Mouse (Mus musculus) neural tube, embryonic 13.5 days (tissue): ENCODE results near the gene Brd7. TPM values are rescaled to one million over a fixed set of nuclear protein-coding genes. Genes with fewer than 3 reads are reported as not detected.

ENCODE experiments used
- ATAC-seq: fragments of 200-750 bp; cut with Nextera tagmentation; 2 replicates; pipeline ENCODE4 v1.8.0; 2017; ENCODE audit warnings: low read depth, mild to moderate bottlenecking, moderate TSS enrichment, moderate library complexity
- H3K27ac ChIP-seq: fragments of 300-500 bp; sonication (generic); replicated peaks from 2 replicates; pipeline ENCODE4 v1.5.1; 2015; ENCODE audit warnings: moderate library complexity, mild to moderate bottlenecking, inconsistent platforms
- H3K27me3 ChIP-seq: fragments of 300-500 bp; sonication (generic); 2 replicates; pipeline ENCODE4 v1.6.1; 2015; ENCODE audit warnings: mild to moderate bottlenecking, inconsistent platforms
- H3K36me3 ChIP-seq: fragments of 300-500 bp; sonication (generic); 2 replicates; pipeline ENCODE4 v1.6.1; 2015; ENCODE audit warnings: mild to moderate bottlenecking, inconsistent platforms
- H3K4me1 ChIP-seq: fragments of 300-500 bp; sonication (generic); replicated peaks from 2 replicates; pipeline ENCODE4 v1.6.1; 2015; ENCODE audit warnings: inconsistent platforms
- H3K4me2 ChIP-seq: fragments of 300-500 bp; sonication (generic); 2 replicates; pipeline ENCODE4 v1.6.1; 2015; ENCODE audit warnings: inconsistent platforms, mild to moderate bottlenecking, moderate library complexity
- H3K4me3 ChIP-seq: fragments of 300-500 bp; sonication (generic); 2 replicates; pipeline ENCODE4 v1.5.1; 2015; ENCODE audit warnings: mild to moderate bottlenecking, inconsistent platforms
- H3K9ac ChIP-seq: fragments of 300-500 bp; sonication (generic); 2 replicates; pipeline ENCODE4 v1.6.1; 2015; ENCODE audit warnings: moderate library complexity, mild to moderate bottlenecking, inconsistent platforms
- H3K9me3 ChIP-seq: fragments of 300-500 bp; sonication (generic); 2 replicates; pipeline ENCODE4 v1.6.1; 2016; ENCODE audit warnings: inconsistent platforms
- WGBS: fragments of 180-500 bp; shearing (Covaris S2); methylation state at CpG from one replicate; pipeline ENCODE4 v1.1.7; 2015; 5-methylcytosine and 5-hydroxymethylcytosine counted together
- polyA plus RNA-seq: library from polyadenylated mRNA; unstranded; fragments of >200 nt; fragmentation: Nextera tagmentation; extraction: Ambion mirVana; gene quantifications from 2 replicates; pipeline ENCODE4 v1.2.1, GENCODE M21; 2015

The Brd7 gene
- polyA plus RNA-seq, 1 experiment from 2014 or later = 72.0 TPM

GRCm38 (mm10) chr8:88339887-88340695, 21.9 kb downstream of the Brd7 start:
- no peak for ATAC-seq
- Histone ChIP-seq H3K27me3 (no peaks in the 10 kb centered on the region), H3K9me3 (no peaks in the 10 kb centered on the region), H3K9ac (no peak overlapping the region), H3K4me2 (no peak overlapping the region), H3K27ac (no peak overlapping the region), H3K36me3 (peaks cover 89% of the 10 kb centered on the region), H3K4me3 (no peak overlapping the region), H3K4me1 (no peaks in the 10 kb centered on the region)
- 88% methylated on average over 2 of the region's 2 CpGs for WGBS

GRCm38 (mm10) chr8:88339221-88339620, 22.8 kb downstream of the Brd7 start:
- H3K27ac ChIP-seq = no peak overlapping the region
- no peaks in the 10 kb centered on the region for H3K9me3 ChIP-seq
- H3K36me3 ChIP-seq = peaks cover 89% of the 10 kb centered on the region
- no peak overlapping the region for H3K9ac ChIP-seq
- no peaks in the 10 kb centered on the region for H3K4me1 ChIP-seq
- WGBS = 62% methylated on average over 3 of the region's 3 CpGs
- no peak overlapping the region for H3K4me2 ChIP-seq
- H3K27me3 ChIP-seq = no peaks in the 10 kb centered on the region
- no peak overlapping the region for H3K4me3 ChIP-seq
- ATAC-seq = no peak

- no peak for ATAC-seq
- no peaks in the 10 kb centered on the region for H3K9me3 ChIP-seq
- H3K9ac ChIP-seq = no peak overlapping the region
- no peak overlapping the region for H3K27ac ChIP-seq
- peaks cover 86% of the 10 kb centered on the region for H3K36me3 ChIP-seq
- H3K4me2 ChIP-seq = no peak overlapping the region
- WGBS = 89% methylated on average over 3 of the region's 3 CpGs
- no peaks in the 10 kb centered on the region for H3K27me3 ChIP-seq
- H3K4me1 ChIP-seq = no peaks in the 10 kb centered on the region
- no peak overlapping the region for H3K4me3 ChIP-seq
Measured at GRCm38 (mm10) chr8:88334975-88335374, 27.0 kb downstream of the Brd7 start.

GRCm38 (mm10) chr8:88334384-88334783, 27.6 kb downstream of the Brd7 start:
- no peak overlapping the region for H3K4me2 ChIP-seq
- H3K9me3 ChIP-seq = no peaks in the 10 kb centered on the region
- H3K27ac ChIP-seq = no peak overlapping the region
- WGBS = 97% methylated on average over 2 of the region's 2 CpGs
- peaks cover 86% of the 10 kb centered on the region for H3K36me3 ChIP-seq
- no peaks in the 10 kb centered on the region for H3K4me1 ChIP-seq
- H3K4me3 ChIP-seq = no peak overlapping the region
- no peak for ATAC-seq
- no peaks in the 10 kb centered on the region for H3K27me3 ChIP-seq
- no peak overlapping the region for H3K9ac ChIP-seq

- Histone ChIP-seq H3K4me3 (no peak overlapping the region), H3K9ac (no peak overlapping the region), H3K27me3 (no peaks in the 10 kb centered on the region), H3K9me3 (no peaks in the 10 kb centered on the region), H3K36me3 (peaks cover 89% of the 10 kb centered on the region), H3K4me2 (no peak overlapping the region), H3K4me1 (no peaks in the 10 kb centered on the region), H3K27ac (no peak overlapping the region)
- ATAC-seq = no peak
- 96% methylated on average over 3 of the region's 3 CpGs for WGBS
Measured at GRCm38 (mm10) chr8:88330816-88331215, 31.2 kb downstream of the Brd7 start.

GRCm38 (mm10) chr8:88328689-88329088, 33.3 kb downstream of the Brd7 start:
- Histone ChIP-seq H3K4me3 (no peak overlapping the region), H3K4me2 (no peak overlapping the region), H3K27me3 (no peaks in the 10 kb centered on the region), H3K9me3 (no peaks in the 10 kb centered on the region), H3K27ac (no peak overlapping the region), H3K4me1 (no peaks in the 10 kb centered on the region), H3K36me3 (peaks cover 83% of the 10 kb centered on the region), H3K9ac (no peak overlapping the region)
- ATAC-seq = no peak
- 80% methylated on average over 6 of the region's 6 CpGs for WGBS

GRCm38 (mm10) chr8:88326328-88326727, 35.7 kb downstream of the Brd7 start:
- WGBS = 96% methylated on average over 12 of the region's 12 CpGs
- Histone ChIP-seq H3K9ac (no peak overlapping the region), H3K4me3 (no peak overlapping the region), H3K4me1 (no peaks in the 10 kb centered on the region), H3K9me3 (no peaks in the 10 kb centered on the region), H3K36me3 (peaks cover 60% of the 10 kb centered on the region), H3K4me2 (no peak overlapping the region), H3K27ac (no peak overlapping the region), H3K27me3 (no peaks in the 10 kb centered on the region)
- ATAC-seq = no peak

- H3K4me1 ChIP-seq = no peaks in the 10 kb centered on the region
- H3K9me3 ChIP-seq = no peaks in the 10 kb centered on the region
- 95% methylated on average over 5 of the region's 5 CpGs for WGBS
- H3K4me3 ChIP-seq = no peak overlapping the region
- no peak overlapping the region for H3K27ac ChIP-seq
- H3K36me3 ChIP-seq = peaks cover 55% of the 10 kb centered on the region
- ATAC-seq = no peak
- H3K27me3 ChIP-seq = no peaks in the 10 kb centered on the region
- H3K9ac ChIP-seq = no peak overlapping the region
- no peak overlapping the region for H3K4me2 ChIP-seq
Measured at GRCm38 (mm10) chr8:88325795-88326194, 36.2 kb downstream of the Brd7 start.

GRCm38 (mm10) chr8:88325251-88325650, 36.7 kb downstream of the Brd7 start:
- Histone ChIP-seq H3K9me3 (no peaks in the 10 kb centered on the region), H3K27me3 (no peaks in the 10 kb centered on the region), H3K4me2 (no peak overlapping the region), H3K27ac (no peak overlapping the region), H3K4me3 (no peak overlapping the region), H3K36me3 (peaks cover 54% of the 10 kb centered on the region), H3K4me1 (no peaks in the 10 kb centered on the region), H3K9ac (no peak overlapping the region)
- WGBS = 55% methylated on average over 5 of the region's 5 CpGs
- no peak for ATAC-seq

- Histone ChIP-seq H3K36me3 (peaks cover 49% of the 10 kb centered on the region), H3K9ac (no peak overlapping the region), H3K27me3 (no peaks in the 10 kb centered on the region), H3K4me1 (no peaks in the 10 kb centered on the region), H3K4me2 (no peak overlapping the region), H3K9me3 (no peaks in the 10 kb centered on the region), H3K27ac (no peak overlapping the region), H3K4me3 (no peak overlapping the region)
- WGBS = 90% methylated on average over 11 of the region's 11 CpGs
- no peak for ATAC-seq
Measured at GRCm38 (mm10) chr8:88324760-88325159, 37.2 kb downstream of the Brd7 start.

GRCm38 (mm10) chr8:88323523-88323922, 38.5 kb downstream of the Brd7 start:
- WGBS = 85% methylated on average over 5 of the region's 5 CpGs
- Histone ChIP-seq H3K27ac (no peak overlapping the region), H3K4me3 (no peak overlapping the region), H3K4me1 (no peaks in the 10 kb centered on the region), H3K27me3 (no peaks in the 10 kb centered on the region), H3K4me2 (no peak overlapping the region), H3K9ac (no peak overlapping the region), H3K36me3 (peaks cover 37% of the 10 kb centered on the region), H3K9me3 (no peaks in the 10 kb centered on the region)
- no peak for ATAC-seq

- Histone ChIP-seq H3K9ac (no peak overlapping the region), H3K9me3 (no peaks in the 10 kb centered on the region), H3K27ac (no peak overlapping the region), H3K36me3 (peaks cover 21% of the 10 kb centered on the region), H3K4me3 (no peak overlapping the region), H3K27me3 (no peaks in the 10 kb centered on the region), H3K4me1 (peaks cover 12% of the 10 kb centered on the region), H3K4me2 (no peak overlapping the region)
- no peak for ATAC-seq
- WGBS = 89% methylated on average over 5 of the region's 5 CpGs
Measured at GRCm38 (mm10) chr8:88321387-88321786, 40.6 kb downstream of the Brd7 start.

- 96% methylated on average over 6 of the region's 6 CpGs for WGBS
- peaks cover 8% of the 10 kb centered on the region for H3K36me3 ChIP-seq
- no peak overlapping the region for H3K27ac ChIP-seq
- H3K27me3 ChIP-seq = no peaks in the 10 kb centered on the region
- no peak for ATAC-seq
- H3K4me3 ChIP-seq = no peak overlapping the region
- H3K9ac ChIP-seq = no peak overlapping the region
- H3K4me1 ChIP-seq = peaks cover 19% of the 10 kb centered on the region
- no peaks in the 10 kb centered on the region for H3K9me3 ChIP-seq
- no peak overlapping the region for H3K4me2 ChIP-seq
Measured at GRCm38 (mm10) chr8:88320134-88320533, 41.9 kb downstream of the Brd7 start.
